Mouse (Mus musculus): ENCODE measurements around the gene Mrpl1.

Mrpl1 gene

DNA sequence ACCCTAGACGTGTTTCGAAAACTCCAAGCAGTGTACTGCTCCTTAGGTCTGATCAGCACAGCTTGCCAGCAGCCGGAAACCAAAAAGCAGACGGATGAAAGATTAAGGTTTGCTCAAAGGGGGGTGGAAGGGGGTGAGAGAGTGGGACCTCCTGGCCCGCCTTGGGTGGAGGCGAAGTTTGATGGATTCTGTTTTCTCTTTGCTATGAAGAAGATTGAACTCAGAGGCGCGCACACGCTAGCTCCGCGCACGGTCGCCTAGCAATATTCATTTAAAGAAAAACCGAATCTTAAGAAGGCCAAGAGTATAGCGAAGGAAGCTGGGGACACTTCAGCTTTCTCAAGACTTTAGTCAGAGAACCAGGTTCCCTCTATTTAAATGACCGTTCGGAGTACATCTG, at the start of gene Mrpl1:
Gene Mrpl1 (plus strand): TSS at position 35 of the 400 bp plus-strand sequence.
- DNase-seq (ENCODE audit: low spot score): peak; percentile 52

DNA sequence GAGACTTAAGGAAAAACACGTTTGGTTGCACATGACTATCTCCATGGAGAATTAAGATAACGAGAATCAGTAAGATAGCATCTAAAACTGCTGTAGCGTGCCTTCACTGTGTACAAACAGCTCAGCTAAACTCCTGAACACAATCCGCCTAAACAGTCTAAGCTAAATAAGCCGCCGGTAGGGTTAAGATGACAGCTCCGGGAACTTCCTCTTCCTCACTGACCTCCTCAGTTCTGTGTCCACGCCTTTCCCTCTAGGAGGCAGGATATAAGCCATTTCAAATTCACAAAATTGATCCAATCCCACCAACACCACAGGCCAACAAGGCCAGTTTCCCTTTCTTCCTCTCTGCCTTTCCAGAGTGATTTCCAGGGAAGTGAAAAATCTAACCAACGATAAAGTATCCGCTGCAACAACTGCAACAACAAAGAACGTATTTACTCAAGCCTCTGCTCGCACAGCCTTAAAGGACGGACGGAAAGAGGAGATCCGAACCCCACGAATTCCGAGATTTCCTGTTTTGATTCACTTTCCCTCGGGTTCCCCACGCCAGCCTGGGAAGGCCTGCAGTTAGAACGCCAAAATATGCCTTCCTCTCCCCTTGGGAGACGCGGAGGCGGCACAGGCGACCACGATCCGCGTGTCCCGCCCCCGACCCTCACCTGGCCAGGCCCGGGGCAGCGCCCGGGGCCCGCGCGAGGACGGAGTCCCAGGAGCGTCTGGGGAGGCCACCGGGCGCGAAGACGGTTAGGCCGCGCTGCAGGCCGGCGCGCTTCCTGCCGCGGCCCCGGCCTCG, 48.6 kb upstream of the Mrpl1 start:
- DNase-seq (ENCODE audit: low spot score): peak; percentile 35

DNA sequence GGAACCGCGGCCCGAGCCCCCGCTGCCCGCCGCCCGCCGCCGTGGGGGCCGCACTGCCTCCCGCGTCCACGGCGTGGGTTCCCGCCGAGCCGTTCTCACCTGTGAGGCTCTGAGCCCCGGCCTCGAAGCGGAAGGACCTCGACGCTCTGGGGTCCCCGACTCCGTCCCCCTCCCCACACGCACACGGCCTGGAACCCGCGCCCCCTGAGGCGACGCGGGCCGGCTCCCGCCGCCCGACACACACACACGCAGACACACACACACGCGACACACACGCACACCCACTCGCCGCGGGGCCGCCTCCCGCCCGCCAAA, 48.1 kb upstream of the Mrpl1 start:
- no peak for DNase-seq (ENCODE audit: low spot score)

DNA sequence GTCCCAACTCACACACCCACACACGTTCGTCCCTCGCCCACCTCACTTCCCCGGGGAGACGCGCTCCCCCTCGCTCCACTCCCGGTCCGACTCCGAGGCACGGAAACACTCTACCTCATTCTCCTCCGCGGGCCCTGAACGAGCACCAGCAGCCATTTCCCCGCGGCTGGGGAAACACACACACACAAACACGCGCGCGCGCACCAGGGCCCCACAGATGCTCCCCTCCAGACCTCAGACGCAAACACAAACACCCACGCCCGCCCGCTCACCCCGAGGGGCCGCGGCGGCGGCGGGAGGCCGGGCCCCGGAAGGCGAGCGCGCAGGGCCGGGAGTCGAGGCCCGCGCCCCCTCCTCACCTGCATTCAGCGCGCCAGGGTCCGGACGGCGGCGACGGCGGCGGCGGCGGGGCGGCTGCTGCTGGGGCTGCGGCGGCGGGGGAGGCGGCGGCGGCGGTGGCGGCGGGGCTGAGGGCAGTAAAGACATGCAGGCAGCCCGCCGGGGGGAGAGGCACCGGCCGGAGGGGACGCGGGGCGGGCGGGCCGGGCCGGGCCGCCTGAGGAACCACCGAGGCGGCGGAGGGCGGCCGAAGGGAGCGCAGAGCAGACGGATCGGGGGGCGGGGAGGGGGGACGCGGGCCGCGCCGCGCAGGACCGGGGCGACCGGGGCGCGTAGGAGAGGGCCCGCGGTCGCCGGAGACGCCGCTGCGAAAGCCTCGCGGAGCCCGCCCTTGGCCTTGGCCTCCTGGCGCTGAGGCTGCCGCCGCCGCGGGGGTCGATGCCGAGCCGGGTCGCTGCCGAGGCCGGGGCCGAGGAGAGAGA, 47.5 kb upstream of the Mrpl1 start:
- peak; percentile 36 for DNase-seq (ENCODE audit: low spot score)

DNA sequence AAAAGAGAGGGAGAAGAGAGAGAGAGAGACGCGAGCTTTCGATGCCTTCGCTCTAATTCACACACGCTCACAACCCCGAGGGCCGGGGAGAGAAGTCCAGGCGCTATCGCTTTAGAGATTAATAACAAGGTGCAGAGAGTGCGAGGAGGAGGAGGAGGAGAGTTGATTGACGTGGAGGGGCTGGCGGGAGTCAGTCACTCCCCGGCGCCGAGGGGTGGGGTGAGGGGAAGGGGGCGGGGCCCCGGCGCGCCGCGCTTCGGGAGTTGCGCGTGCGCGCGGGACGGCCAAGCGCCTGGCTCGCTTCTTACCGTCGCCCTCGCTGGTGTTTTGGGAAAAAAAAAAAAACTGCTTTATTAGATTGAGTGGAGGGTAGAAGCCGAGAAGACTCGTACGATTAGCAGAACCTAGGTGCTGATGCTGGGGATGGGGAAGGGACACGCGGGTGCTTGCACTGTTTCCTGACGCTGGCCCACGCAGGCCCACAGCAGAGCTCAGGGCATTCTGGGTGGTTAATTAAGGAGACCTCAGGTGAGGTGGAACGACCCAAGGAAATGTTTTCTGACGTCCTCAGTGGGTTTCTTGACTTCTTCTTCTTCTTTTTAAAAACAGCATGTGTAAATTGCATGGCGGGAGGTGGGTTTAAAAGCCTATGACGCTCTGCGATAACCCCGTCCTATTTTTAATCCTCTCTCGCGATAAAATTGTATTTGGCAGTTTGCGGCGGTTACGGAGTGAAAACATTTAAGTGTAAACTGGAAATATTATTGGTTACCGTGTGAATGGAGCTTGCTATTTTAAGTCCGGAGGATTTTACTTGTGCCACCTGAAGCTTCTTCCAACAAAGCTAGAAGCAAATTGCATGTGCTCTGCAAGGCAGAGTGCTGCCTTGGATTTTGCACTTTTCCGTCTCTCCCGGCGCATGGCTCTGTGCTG, 46.6 kb upstream of the Mrpl1 start:
- peak; percentile 83 for DNase-seq (ENCODE audit: low spot score)

DNA sequence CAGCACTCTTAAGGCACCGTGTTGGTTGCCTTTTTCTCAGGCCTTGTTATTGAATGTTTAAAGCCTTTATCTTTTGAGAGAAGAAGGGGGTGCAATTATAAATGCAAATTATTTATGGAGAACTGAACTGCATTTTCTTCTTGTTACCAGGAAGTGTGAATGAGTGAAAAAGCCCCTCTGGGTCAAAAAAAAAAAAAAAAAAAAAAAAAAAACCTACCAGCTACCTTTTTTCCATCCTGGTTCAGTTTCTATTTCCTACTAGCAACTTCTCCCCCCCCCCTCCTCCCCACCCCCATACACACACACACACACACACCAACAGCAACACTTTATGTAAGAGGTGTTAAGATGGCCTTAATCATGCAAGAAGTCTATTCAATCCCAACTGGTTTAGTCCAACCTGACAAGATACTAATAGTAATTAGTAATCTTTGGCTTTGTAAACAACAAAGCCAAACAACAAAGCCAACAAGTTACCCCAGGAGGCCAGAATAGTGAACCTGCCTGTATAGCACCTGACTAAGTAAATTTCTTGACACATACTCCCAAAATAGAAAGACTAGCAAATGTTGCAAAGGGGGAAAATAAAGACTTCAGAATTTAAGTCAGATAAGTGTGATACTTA, 45.8 kb upstream of the Mrpl1 start:
- DNase-seq (ENCODE audit: low spot score): peak; percentile 27

DNA sequence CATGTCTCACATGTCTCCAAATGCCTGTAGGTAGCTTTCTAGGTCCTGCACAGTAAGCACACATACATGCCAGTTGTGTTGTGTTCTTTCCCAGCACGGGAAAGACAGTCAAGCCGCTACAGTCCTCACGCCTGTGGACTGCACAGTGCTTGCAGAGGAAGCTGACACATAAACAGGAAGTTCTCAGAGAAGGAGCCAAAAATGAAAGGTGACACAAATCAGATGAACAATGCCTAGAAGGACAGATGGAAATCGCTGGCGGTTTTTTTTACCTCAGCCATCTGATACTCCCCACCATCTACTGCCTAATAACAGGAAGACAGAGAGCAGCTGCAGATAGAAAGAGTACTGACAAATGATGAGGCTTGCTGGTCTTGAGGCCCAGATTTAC, 45.3 kb upstream of the Mrpl1 start, which contains the start of gene Cnot6l:
Gene Cnot6l (minus strand): TSS at position 151 of the 391 bp plus-strand sequence.
- no peak for DNase-seq (ENCODE audit: low spot score)

DNA sequence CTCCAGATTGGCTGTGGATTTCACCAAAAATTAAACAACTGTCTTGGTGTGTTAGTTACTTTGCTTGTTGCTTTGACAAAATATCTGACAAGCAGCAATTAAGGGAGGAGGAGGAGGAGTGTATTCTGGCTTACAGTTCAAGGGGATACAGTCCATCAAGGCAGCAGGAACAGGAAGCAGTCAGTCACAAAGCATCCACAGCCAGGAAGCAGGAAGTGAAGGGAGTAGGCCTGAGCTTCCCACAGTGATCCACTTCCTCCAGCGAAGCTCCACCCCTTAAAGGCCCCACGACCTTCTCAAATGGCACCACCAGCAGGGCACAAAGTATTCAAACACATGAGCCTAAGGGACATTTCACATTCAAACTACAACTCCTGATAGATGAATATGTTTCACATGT, 42.5 kb upstream of the Mrpl1 start:
- no peak for DNase-seq (ENCODE audit: low spot score)

DNA sequence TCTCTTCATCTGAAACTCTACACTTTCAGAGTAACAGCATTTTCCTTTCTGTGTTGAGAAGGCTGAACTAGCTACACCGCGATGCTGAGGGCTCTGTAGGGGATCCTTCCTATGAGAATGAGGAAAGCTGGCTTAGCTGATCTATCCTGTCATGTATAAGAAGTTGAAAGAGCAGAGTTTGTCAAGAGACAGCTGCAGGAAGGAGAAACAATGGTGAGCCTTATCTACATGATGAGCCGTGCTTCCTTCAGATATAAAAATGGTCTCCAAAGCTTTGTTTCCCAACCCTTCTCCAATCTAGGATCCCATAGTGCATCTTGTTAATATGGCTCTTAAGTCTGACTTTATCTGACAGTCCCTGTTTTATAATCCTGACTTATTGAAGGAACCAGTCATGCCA, 38.9 kb upstream of the Mrpl1 start:
- no peak for DNase-seq (ENCODE audit: low spot score)

DNA sequence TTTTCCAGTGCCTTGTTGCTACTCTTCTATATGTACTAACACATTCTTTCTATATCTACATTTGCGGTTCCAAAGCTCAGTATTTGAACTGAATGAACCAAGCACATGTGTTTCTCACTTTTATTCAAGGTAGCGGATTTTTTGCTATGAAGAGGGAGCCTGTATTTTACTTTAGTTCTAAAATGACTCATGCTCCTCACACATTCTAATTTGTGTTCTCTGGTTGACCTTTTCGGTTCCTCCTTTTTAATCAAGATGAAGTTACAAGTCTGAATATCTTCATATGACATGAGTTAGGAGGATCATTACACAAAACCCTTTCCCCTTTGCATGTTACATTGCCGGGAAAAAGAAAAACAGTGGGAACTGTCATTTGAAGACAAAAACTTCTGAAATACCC, 37.5 kb upstream of the Mrpl1 start:
- DNase-seq (ENCODE audit: low spot score): no peak

DNA sequence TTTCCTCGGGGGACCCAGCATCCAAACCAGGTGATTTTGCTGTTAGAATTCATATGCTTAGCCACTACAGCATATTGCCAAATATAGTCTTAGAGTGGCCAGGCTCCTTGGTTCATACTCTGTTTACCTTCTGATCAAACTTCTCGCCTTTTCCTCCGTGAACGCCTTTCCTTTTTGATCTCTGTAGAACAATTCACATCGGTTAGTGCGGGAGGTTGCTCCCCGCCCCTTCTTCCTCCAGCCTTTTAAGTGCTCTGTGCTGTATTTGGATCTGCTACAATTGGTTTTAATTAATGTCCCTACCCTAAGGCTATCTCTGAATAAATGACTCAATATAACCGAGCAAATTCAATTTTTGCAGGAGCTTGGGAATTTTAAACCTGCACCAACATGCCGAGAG, 33.2 kb upstream of the Mrpl1 start:
- no peak for DNase-seq (ENCODE audit: low spot score)

DNA sequence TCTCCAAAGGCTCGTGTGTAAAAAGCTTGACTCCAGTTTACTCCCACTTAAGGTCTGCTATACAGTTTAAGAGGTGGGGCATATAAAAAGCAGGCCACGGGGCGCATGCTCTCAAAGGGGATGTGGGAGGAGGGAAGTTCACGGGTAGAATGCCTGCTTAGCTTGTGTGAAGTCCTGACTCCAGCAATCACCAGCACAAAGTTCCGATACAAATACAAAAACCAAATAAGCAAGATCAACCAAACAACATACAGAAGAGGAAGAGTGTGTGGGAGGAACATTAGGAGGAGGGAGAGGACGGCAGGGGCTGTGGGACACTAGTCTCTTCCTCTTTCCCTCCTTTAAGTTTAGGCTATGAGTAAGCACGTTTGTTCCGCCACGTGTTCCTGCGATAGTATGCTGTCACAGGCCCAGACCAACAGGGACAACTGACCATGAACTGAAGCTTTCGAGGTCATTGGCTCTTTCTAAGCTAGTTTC, 32.4 kb upstream of the Mrpl1 start:
- DNase-seq (ENCODE audit: low spot score): no peak

DNA sequence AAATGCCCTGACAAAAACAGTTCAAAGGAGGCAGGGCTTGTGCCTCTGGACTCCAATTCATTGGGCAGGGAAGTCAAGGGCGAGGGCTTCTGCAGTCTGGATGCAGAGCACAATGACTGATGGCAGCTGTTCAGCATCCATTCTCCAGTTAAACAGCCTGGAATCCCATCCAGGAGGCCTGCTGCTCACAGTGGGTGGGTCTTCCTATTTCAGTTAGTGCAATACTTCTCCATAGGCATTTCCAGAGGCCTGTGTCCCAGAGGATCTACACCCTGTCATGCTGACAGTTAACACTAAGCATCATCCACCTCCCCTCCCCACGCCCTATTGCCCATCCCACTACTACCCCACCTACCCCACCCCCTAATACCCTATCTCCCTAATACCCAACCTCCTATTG, 26.1 kb upstream of the Mrpl1 start:
- DNase-seq (ENCODE audit: low spot score): no peak

DNA sequence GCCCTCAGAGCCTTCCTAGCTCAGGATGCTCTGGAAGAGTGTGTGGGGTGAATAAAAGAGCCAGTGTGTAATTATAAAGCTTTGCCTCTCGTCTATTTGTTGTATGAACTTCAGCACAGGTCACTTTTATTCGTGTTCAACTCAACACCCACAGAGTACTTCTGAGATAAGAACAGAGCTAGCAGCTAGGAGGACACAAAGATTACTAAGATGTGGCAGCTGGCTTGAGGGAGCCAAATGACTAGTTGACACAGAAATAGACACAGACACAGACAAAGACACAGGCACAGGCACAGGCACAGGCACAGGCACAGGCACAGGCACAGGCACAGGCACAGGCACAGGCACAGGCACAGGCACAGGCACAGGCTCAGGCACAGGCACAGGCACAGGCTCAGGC, 25.3 kb upstream of the Mrpl1 start:
- no peak for DNase-seq (ENCODE audit: low spot score)

DNA sequence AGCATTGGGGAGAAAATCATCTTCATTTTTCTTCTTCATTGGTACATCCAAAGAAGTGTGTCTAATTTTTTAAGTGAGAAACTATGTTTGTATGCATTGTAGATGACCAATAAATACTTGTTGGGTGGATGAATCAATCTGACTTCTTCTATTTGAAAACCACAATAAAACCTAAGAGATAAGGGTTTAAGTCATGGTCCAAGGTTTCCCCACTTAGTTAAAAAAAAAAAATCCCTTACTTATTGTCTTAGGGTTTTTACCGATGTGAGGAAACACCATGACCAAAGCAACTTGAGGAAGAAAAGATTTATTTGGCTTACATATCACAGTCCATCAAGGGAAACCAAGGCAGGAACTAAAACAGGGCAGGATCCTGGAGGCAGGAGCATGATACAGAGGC, 19.5 kb upstream of the Mrpl1 start:
- DNase-seq (ENCODE audit: low spot score): no peak

DNA sequence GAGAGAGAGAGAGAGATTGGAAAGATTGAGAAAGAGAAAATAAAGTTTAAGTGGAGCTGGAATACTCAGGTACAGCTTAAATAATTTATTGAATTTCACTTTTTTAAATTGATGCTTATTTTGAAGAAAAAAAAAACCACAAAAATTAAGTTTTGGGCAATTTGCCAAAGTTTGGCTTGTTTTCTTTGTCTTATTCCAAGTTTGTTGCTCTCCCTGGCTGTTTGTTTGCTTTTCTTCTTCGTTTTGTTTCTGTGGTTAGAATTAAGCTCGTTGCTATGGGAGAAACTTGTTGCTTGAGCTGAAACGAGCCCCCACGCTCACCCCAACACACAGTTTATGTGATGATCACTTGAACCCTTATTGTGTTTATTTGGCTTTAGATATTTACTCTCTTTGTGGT, 18.0 kb upstream of the Mrpl1 start:
- no peak for DNase-seq (ENCODE audit: low spot score)

DNA sequence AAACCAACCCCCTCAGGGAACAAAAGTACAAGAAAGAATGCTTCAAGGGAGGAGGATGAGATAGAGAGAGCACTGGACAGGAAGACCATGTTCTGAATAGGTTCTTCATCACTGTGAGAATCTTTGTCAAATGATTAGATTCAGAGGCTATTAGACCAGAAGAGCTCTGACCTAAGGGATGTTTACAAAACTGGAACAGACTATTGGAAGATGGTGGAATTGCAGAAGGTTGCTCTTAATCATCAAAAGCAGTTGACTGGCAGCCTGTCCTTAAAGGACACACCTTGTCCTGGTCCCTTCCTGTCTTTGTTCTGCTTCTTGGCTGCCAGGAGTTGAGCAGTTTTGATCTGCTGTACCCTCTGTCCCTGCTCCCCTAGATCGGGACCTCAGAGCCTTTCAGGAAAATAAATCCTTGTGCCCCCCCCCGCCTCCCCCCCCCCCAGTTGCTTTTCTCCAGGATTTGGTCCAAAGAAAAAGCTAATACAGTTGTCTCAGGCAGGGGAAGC, 12.7 kb upstream of the Mrpl1 start:
- no peak for DNase-seq (ENCODE audit: low spot score)

DNA sequence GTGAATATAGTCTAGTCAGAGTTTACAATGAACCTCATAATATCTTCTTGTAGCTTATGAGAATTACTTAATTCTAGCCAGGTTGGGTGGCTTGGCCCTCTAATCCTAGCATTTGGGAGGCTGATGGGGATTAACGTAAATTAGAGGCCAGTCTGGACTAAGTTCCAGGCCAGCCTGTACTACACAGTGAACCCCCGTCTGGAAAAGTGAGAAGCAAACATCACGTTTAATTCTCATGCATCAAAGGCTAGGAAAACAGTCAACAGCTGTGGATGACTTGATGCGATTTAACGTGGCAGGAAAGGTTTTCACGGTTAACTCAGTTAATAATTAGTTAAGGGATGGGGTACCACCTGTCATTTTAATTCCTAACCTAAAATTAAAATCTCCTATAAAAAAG, 11.0 kb upstream of the Mrpl1 start:
- no peak for DNase-seq (ENCODE audit: low spot score)

DNA sequence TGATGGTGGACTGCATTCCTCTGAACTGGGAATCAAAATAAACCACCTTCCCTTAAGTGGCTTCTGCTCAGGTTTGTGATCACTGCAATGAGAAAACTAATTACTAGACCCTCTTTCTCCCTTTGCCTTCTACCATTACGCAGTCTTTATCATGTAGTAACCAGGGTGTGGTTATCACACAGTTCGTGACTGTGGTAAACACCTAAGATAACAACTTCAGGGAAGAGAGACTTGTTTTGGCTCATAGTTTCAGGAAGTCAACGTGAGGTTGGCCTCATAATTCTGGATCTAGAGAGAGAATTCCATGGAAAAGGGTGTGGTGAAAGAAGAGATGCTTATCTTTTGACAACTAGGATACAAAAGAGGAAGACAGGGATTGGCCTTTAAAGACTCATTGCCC, 9.0 kb upstream of the Mrpl1 start:
- peak; percentile 24 for DNase-seq (ENCODE audit: low spot score)

DNA sequence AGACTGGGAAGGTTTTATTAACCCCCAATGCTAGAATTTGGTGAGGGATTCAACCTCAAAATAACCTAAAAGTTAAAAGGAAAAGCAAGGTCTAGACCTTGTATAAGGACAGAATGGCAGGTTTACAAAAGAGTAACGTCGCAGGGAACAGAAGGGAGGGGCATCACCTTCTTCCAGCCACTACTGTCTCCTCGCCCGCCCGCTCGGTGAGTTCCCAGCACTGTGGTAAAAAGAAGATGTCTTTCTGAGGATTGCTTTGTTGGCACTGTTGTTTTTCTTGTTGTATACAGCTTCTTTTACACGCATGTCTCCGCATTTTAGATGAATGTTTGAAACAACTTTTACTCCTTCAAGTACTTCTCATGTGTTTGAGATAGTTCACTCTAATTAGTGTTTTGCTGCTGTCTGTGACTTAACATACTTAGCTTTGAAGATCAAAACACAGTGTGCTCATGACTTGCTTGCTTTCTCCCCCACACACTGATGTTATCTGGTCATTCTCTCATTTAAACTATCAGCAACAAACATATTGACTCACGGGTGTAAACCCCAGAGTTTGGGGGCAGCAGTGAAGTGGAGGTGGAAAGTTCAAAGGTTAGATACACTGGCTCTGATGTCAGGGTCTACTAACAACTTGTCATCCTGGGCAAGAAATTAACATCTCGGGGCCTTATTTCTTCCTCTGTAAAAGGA, 7.7 kb upstream of the Mrpl1 start:
- DNase-seq (ENCODE audit: low spot score): no peak

DNA sequence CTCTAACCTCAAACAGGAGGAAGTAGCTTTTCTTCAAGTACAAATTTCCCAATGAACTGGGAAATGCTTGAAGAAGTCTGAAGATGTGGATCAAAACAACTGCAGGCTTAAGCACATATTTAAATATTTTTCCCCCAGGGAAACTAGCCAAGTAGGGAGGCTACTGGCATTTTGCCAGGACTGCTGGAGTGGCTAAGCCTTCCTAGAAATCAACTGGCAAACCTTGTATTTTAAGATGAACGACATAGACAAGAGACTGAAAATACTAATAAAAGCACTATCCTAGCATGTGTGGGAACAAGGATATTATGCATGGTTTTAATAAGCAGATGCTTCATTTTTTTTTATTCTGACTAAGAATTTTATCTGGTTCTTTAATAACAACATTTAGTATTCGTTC, 2.4 kb upstream of the Mrpl1 start:
- DNase-seq (ENCODE audit: low spot score): no peak

Data from c-Kit-positive CD71-positive TER-119-positive erythroid progenitor cells, embryonic 14.5 days (primary cell).